8 mouse cellular contexts compared by ENCODE assay signal in genomic region chr4:147633818-147634262, GRCm38 (mm10). TPM values are rescaled to one million over a fixed set of nuclear protein-coding genes. Genes with fewer than 3 reads are reported as not detected.
DNase-seq lines count a peak whose midpoint lies in the region; ATAC-seq lines count a peak whose summit lies in the region.
"Not testable (repeated sequence)": the region's sequence is repeated elsewhere in the genome, so short reads cannot be mapped to it uniquely, and the experiment has no call there.

No protein-coding gene starts in this region.

- ATAC-seq in embryonic facial prominence, embryonic 13.5 days (ENCODE audit: insufficient number of reproducible peaks, insufficient read depth, low FRiP score, low TSS enrichment, low read depth) = peak; percentile 88
- peak; percentile 77 for ATAC-seq in heart, embryonic 12.5 days (ENCODE audit: insufficient number of reproducible peaks, low FRiP score)
- ATAC-seq in hindbrain, embryonic 13.5 days (ENCODE audit: low FRiP score) = peak; percentile 61; the same call in 1 of the 2 replicates
- ATAC-seq in kidney, embryonic 15.5 days (replicated peaks; ENCODE audit: low FRiP score) = peak; percentile 69; the same call in 1 of the 2 replicates
- peak; percentile 76 for ATAC-seq in liver, embryonic 11.5 days (replicated peaks; ENCODE audit: low FRiP score)
- peak; percentile 52; the same call in 1 of the 2 replicates for ATAC-seq in lung, embryonic 16.5 days (ENCODE audit: low read depth)
- ATAC-seq in midbrain, embryonic 16.5 days = 0 out of 2 replicates have a peak, but pooled peaks have one; percentile 11
- peak; percentile 51 for ATAC-seq in neutrophil, adult 5-6 weeks (ENCODE audit: extremely low read depth, insufficient number of reproducible peaks, low FRiP score, poor library complexity, severe bottlenecking)

- H3K36me3 ChIP-seq in embryonic facial prominence, embryonic 13.5 days; heart, embryonic 12.5 days; hindbrain, embryonic 13.5 days; kidney, embryonic 15.5 days; liver, embryonic 11.5 days (ENCODE audit: control insufficient read depth, insufficient read depth, low read length); lung, embryonic 16.5 days (ENCODE audit: control insufficient read depth, insufficient read depth, low read length); midbrain, embryonic 16.5 days (ENCODE audit: control insufficient read depth, insufficient read depth, low read length): not testable (repeated sequence)

- no CpG with 5 or more reads among the region's 2 CpGs for WGBS in embryonic facial prominence, embryonic 13.5 days
- WGBS in heart, embryonic 12.5 days = no CpG with 5 or more reads among the region's 2 CpGs
- no CpG with 5 or more reads among the region's 2 CpGs for WGBS in hindbrain, embryonic 13.5 days
- no CpG with 5 or more reads among the region's 2 CpGs for WGBS in kidney, embryonic 15.5 days
- WGBS in liver, embryonic 11.5 days = no CpG with 5 or more reads among the region's 2 CpGs
- WGBS in lung, embryonic 16.5 days = no CpG with 5 or more reads among the region's 2 CpGs
- no CpG with 5 or more reads among the region's 2 CpGs for WGBS in midbrain, embryonic 16.5 days

- not testable (repeated sequence) for H3K4me3 ChIP-seq in embryonic facial prominence, embryonic 13.5 days; heart, embryonic 12.5 days; hindbrain, embryonic 13.5 days; kidney, embryonic 15.5 days (replicated peaks); liver, embryonic 11.5 days (ENCODE audit: low read depth, low read length); lung, embryonic 16.5 days (ENCODE audit: low read length); midbrain, embryonic 16.5 days (ENCODE audit: low read depth, low read length)

- H3K27me3 ChIP-seq in embryonic facial prominence, embryonic 13.5 days; heart, embryonic 12.5 days (replicated peaks); hindbrain, embryonic 13.5 days; kidney, embryonic 15.5 days; liver, embryonic 11.5 days (replicated peaks; ENCODE audit: control insufficient read depth, insufficient read depth, low read length); lung, embryonic 16.5 days (ENCODE audit: control insufficient read depth, insufficient read depth, low read depth, low read length); midbrain, embryonic 16.5 days (ENCODE audit: control insufficient read depth, insufficient read depth, low read depth, low read length): not testable (repeated sequence)

- not testable (repeated sequence) for H3K4me1 ChIP-seq in embryonic facial prominence, embryonic 13.5 days; heart, embryonic 12.5 days (replicated peaks); hindbrain, embryonic 13.5 days (replicated peaks); kidney, embryonic 15.5 days; liver, embryonic 11.5 days (replicated peaks; ENCODE audit: control insufficient read depth, insufficient read depth, low read length); lung, embryonic 16.5 days (replicated peaks; ENCODE audit: control insufficient read depth, insufficient read depth, low read length); midbrain, embryonic 16.5 days (ENCODE audit: control insufficient read depth, insufficient read depth, low read length)

- not testable (repeated sequence) for H3K9ac ChIP-seq in embryonic facial prominence, embryonic 13.5 days; heart, embryonic 12.5 days; hindbrain, embryonic 13.5 days; kidney, embryonic 15.5 days; liver, embryonic 11.5 days (ENCODE audit: low read depth, low read length); lung, embryonic 16.5 days (ENCODE audit: low read length); midbrain, embryonic 16.5 days (ENCODE audit: low read depth, low read length)

- not testable (repeated sequence) for H3K27ac ChIP-seq in embryonic facial prominence, embryonic 13.5 days; heart, embryonic 12.5 days (ENCODE audit: poor library complexity, severe bottlenecking); hindbrain, embryonic 13.5 days; kidney, embryonic 15.5 days; liver, embryonic 11.5 days (ENCODE audit: low read depth, low read length); lung, embryonic 16.5 days (ENCODE audit: low read length); midbrain, embryonic 16.5 days (ENCODE audit: low read length)

- H3K4me2 ChIP-seq in embryonic facial prominence, embryonic 13.5 days; heart, embryonic 12.5 days; hindbrain, embryonic 13.5 days; kidney, embryonic 15.5 days; liver, embryonic 11.5 days; lung, embryonic 16.5 days (ENCODE audit: low read depth, low read length); midbrain, embryonic 16.5 days (ENCODE audit: low read length): not testable (repeated sequence)

- DNase-seq in liver, embryonic 11.5 days (ENCODE audit: low spot score) = not testable (repeated sequence)

- H3K9me3 ChIP-seq in embryonic facial prominence, embryonic 13.5 days; heart, embryonic 12.5 days (replicated peaks); hindbrain, embryonic 13.5 days; kidney, embryonic 15.5 days (replicated peaks); liver, embryonic 11.5 days (ENCODE audit: control insufficient read depth, low read length); lung, embryonic 16.5 days (ENCODE audit: control insufficient read depth, low read length); midbrain, embryonic 16.5 days (replicated peaks; ENCODE audit: control insufficient read depth, low read length, poor library complexity, severe bottlenecking): not testable (repeated sequence)

RNA-seq across cellular contexts. Expression of gene Zfp979, which starts 8.5 kb away (rescaled TPM):
- polyA plus RNA-seq in embryonic facial prominence, embryonic 13.5 days (2015; fragmentation: Nextera tagmentation; extraction: Ambion mirVana) = 2.4 and 2.8 TPM in 2 replicates
- polyA plus RNA-seq in heart, embryonic 12.5 days (2016; fragmentation: Nextera tagmentation; extraction: Ambion mirVana) = 4.2 and 4.5 TPM in 2 replicates
- polyA plus RNA-seq in hindbrain, embryonic 13.5 days (2015; fragmentation: Nextera tagmentation; extraction: Ambion mirVana) = 1.6 and 2.2 TPM in 2 replicates
- polyA plus RNA-seq in kidney, embryonic 15.5 days (2015; fragmentation: Nextera tagmentation; extraction: Ambion mirVana) = 4.0 TPM in 2 replicates
- 11.7 and 13.0 TPM in 2 replicates for polyA plus RNA-seq in liver, embryonic 11.5 days (2014; fragmentation: Nextera tagmentation; extraction: Ambion mirVana)
- 3.4 and 4.9 TPM in 2 replicates for polyA plus RNA-seq in lung, embryonic 16.5 days (2015; fragmentation: Nextera tagmentation; extraction: Ambion mirVana)
- polyA plus RNA-seq in midbrain, embryonic 16.5 days (2015; fragmentation: Nextera tagmentation; extraction: Ambion mirVana) = 2.1 and 2.7 TPM in 2 replicates
- total RNA-seq in neutrophil, adult 5-6 weeks (2017) = not detected in 2 replicates

Comparison
In these comparisons a context has a peak if more than half of its experiments do, and no peak if none do; other contexts are left out.
1. ATAC-seq: peak in every context shown above with its lines; median percentile 88 in embryonic facial prominence, embryonic 13.5 days; 77 in heart, embryonic 12.5 days; 76 in liver, embryonic 11.5 days; 69 in kidney, embryonic 15.5 days; 61 in hindbrain, embryonic 13.5 days; 52 in lung, embryonic 16.5 days; 51 in neutrophil, adult 5-6 weeks; 11 in midbrain, embryonic 16.5 days.